Mouse (Mus musculus): Measurements from ENCODE around the gene Pole2.
"Not testable (repeated sequence)": the region's sequence is repeated elsewhere in the genome, so short reads cannot be mapped to it uniquely, and the experiment has no call there.

The Pole2 gene

GRCm38 (mm10) chr12:69177526-69177925 lies 50.5 kb downstream of the Pole2 start:
- no peak for DNase-seq

- no peak for DNase-seq
These were observed 52.0 kb downstream of the Pole2 start for GRCm38 (mm10) chr12:69175975-69176374.

GRCm38 (mm10) chr12:69171307-69171706 lies 56.7 kb downstream of the Pole2 start:
- no peak for DNase-seq

GRCm38 (mm10) chr12:69168461-69169106 lies 59.4 kb downstream of the Pole2 start, which contains the start of gene Lrr1:
Gene Lrr1 (plus strand): TSS chr12:69168814.
- DNase-seq: peak; percentile 89 to 91

GRCm38 (mm10) chr12:69167656-69168460 lies 60.1 kb downstream of the Pole2 start:
- no peak for DNase-seq

GRCm38 (mm10) chr12:69166861-69167581 lies 61.0 kb downstream of the Pole2 start:
- DNase-seq: not testable (repeated sequence)

GRCm38 (mm10) chr12:69164904-69165303 lies 63.1 kb downstream of the Pole2 start:
- DNase-seq: no peak

GRCm38 (mm10) chr12:69163586-69163985 lies 64.4 kb downstream of the Pole2 start:
- not testable (repeated sequence) for DNase-seq

GRCm38 (mm10) chr12:69160677-69161076 lies 67.3 kb downstream of the Pole2 start:
- not testable (repeated sequence) for DNase-seq

- DNase-seq: peak in 1 of 2 experiments; percentile 10
These were observed 68.4 kb downstream of the Pole2 start for GRCm38 (mm10) chr12:69159578-69159940.

- peak; percentile 98 for DNase-seq
These were observed 69.0 kb downstream of the Pole2 start, which contains the start of gene Rps29 for GRCm38 (mm10) chr12:69158765-69159577. Gene Rps29 (minus strand): TSS chr12:69159186.

- DNase-seq: no peak
These were observed 69.6 kb downstream of the Pole2 start for GRCm38 (mm10) chr12:69158366-69158764.

GRCm38 (mm10) chr12:69157107-69157506 lies 70.9 kb downstream of the Pole2 start:
- no peak for DNase-seq

GRCm38 (mm10) chr12:69156436-69156835 lies 71.6 kb downstream of the Pole2 start:
- no peak for DNase-seq

GRCm38 (mm10) chr12:69155923-69156322 lies 72.1 kb downstream of the Pole2 start:
- no peak for DNase-seq

Data from kidney, postnatal 25 days (tissue).